Mouse (Mus musculus) lung, adult 2 months (tissue): ENCODE data around the gene Vmn1r148.
"Not testable (repeated sequence)": the region's sequence is repeated elsewhere in the genome, so short reads cannot be mapped to it uniquely, and the experiment has no call there.

Source experiments
- CTCF ChIP-seq: fragments of 200-500 bp; IDR thresholded peaks from 2 replicates; pipeline ENCODE4 v1.5.1; 2011; ENCODE audit warnings: mild to moderate bottlenecking, low read length, control low read depth; ENCODE audit not compliant: insufficient read depth
- POLR2A ChIP-seq: fragments of 200-500 bp; IDR thresholded peaks from 2 replicates; pipeline ENCODE4 v1.6.1; 2011; ENCODE audit warnings: low read depth, mild to moderate bottlenecking, control low read depth, low read length, borderline replicate concordance; ENCODE audit errors: extremely low read depth

GRCm38 (mm10) chr7:22413283-22413682 lies at the start of gene Vmn1r148:
- TF ChIP-seq POLR2A, CTCF: not testable (repeated sequence)
